Mouse (Mus musculus) T-cell, adult 2 months (primary cell): ENCODE results near the gene Rps29.
A peak's percentile ranks its signal among the peaks of the same experiment; 100 is the strongest.
"Not testable (repeated sequence)": the region's sequence is repeated elsewhere in the genome, so short reads cannot be mapped to it uniquely, and the experiment has no call there.

Experiments
- DNase-seq: peaks from one replicate; pipeline ENCODE4 v3.0.0; 2022; ENCODE audit warnings: low spot score

Rps29 gene

GRCm38 (mm10) chr12:69179371-69179770 is 20.4 kb upstream of the Rps29 start:
- no peak for DNase-seq

GRCm38 (mm10) chr12:69177526-69177925 is 18.5 kb upstream of the Rps29 start:
- no peak for DNase-seq

- no peak for DNase-seq
These were observed 17.0 kb upstream of the Rps29 start for GRCm38 (mm10) chr12:69175975-69176374.

GRCm38 (mm10) chr12:69171307-69171706 is 12.3 kb upstream of the Rps29 start:
- DNase-seq: no peak

GRCm38 (mm10) chr12:69168461-69169106 is 9.6 kb upstream of the Rps29 start, which contains the start of gene Lrr1:
Gene Lrr1 (plus strand): TSS chr12:69168814.
- peak; percentile 82 for DNase-seq

GRCm38 (mm10) chr12:69167656-69168460 is 8.9 kb upstream of the Rps29 start:
- DNase-seq: no peak

- DNase-seq: not testable (repeated sequence)
These were observed 8.0 kb upstream of the Rps29 start for GRCm38 (mm10) chr12:69166861-69167581.

GRCm38 (mm10) chr12:69164904-69165303 is 5.9 kb upstream of the Rps29 start:
- DNase-seq: peak; percentile 18

- not testable (repeated sequence) for DNase-seq
These were observed 4.6 kb upstream of the Rps29 start for GRCm38 (mm10) chr12:69163586-69163985.

GRCm38 (mm10) chr12:69160677-69161076 is 1.7 kb upstream of the Rps29 start:
- DNase-seq: not testable (repeated sequence)

- DNase-seq: peak; percentile 42
These were observed 573 bp upstream of the Rps29 start for GRCm38 (mm10) chr12:69159578-69159940.

GRCm38 (mm10) chr12:69158366-69158764 is 621 bp downstream of the Rps29 start:
- DNase-seq: no peak

- no peak for DNase-seq
These were observed 1.9 kb downstream of the Rps29 start for GRCm38 (mm10) chr12:69157107-69157506.

- DNase-seq: no peak
These were observed 2.5 kb downstream of the Rps29 start for GRCm38 (mm10) chr12:69156436-69156835.

GRCm38 (mm10) chr12:69155923-69156322 is 3.1 kb downstream of the Rps29 start:
- DNase-seq: no peak

GRCm38 (mm10) chr12:69150049-69150448 is 8.9 kb downstream of the Rps29 start:
- DNase-seq: no peak

- no peak for DNase-seq
These were observed 11.7 kb downstream of the Rps29 start for GRCm38 (mm10) chr12:69147166-69147735.

- no peak for DNase-seq
These were observed 15.5 kb downstream of the Rps29 start for GRCm38 (mm10) chr12:69143460-69143859.

- no peak for DNase-seq
These were observed 19.1 kb downstream of the Rps29 start for GRCm38 (mm10) chr12:69139841-69140240.

- DNase-seq: no peak
These were observed 19.8 kb downstream of the Rps29 start for GRCm38 (mm10) chr12:69139201-69139600.

GRCm38 (mm10) chr12:69131981-69132380 is 27.0 kb downstream of the Rps29 start:
- peak; percentile 21 for DNase-seq

- DNase-seq: no peak
These were observed 27.7 kb downstream of the Rps29 start for GRCm38 (mm10) chr12:69131267-69131666.
